Mouse (Mus musculus) frontal cortex, adult 2 months (tissue): ENCODE measurements at regions not wholly inside any gene's neighbourhood (a gene's known extent, or its start where the extent isn't known, plus 50 kb on each side); places are given as distances from the start of the nearest gene placed in this dataset.

ENCODE experiments used
- DNase-seq, 2 experiments: peaks; one replicate each; pipeline ENCODE4 v3.0.0; 2022; ENCODE audit warnings: low spot score in 1 of 2; ENCODE audit errors: extremely low spot score in 1 of 2

DNA sequence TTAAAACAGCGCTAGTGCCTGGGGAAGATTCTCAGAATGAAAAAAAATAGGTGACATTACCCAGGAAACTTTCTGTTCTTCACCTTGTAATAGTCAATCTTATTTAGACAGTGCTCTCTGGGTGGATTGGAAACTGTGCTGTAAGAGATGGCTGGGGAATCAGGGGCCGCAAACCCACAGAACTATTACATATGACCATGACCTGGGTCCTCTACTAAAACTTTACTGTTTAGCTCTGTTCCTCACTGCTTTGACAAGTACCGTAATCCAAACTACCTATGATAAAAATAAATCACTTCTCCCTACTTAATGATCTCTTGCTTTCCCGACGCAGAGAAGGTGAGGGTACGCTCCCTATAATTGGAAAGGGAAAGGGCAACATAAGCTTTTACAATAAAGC lies 157.6 kb upstream of the Adgrl2 start:
- no peak for DNase-seq

DNA sequence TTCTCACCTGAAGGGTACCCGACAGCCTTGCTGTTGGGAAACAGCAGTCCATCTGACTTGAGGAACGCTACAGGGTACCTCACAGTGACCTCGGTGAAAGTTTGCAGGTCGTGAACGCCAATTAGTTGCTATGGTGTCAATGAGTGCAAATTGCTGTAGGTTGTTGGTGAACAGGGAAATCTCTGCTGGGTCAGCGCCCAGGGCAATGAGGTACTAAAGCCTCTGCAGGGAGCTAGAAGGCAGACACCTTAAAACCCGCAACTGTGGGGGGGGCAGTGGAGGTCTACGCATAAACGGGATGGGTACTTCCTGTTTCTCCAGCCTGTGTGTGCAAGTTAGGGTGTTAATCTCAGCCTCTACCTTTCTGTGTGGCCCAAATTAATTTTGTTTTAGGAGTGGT lies 156.3 kb upstream of the Adgrl2 start:
- DNase-seq = no peak

DNA sequence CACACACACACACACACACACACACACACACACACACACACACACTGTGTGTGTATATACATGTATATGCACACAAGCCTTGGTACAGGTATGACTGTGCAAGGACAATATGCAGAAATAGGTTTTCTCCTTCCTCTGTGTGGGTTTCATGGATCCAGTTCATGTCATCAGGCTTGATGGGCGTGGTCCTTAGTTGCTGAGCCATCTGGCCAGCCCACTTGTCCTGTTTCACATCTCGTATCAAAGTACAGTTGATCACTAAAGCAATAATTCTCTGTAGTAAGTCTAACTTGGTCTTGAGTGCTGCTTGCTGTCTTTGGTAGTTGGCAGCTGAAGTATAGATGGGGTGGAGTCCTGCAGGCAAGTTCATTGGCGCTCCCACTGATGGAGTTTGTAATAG lies 150.1 kb upstream of the Adgrl2 start:
- DNase-seq = no peak

DNA sequence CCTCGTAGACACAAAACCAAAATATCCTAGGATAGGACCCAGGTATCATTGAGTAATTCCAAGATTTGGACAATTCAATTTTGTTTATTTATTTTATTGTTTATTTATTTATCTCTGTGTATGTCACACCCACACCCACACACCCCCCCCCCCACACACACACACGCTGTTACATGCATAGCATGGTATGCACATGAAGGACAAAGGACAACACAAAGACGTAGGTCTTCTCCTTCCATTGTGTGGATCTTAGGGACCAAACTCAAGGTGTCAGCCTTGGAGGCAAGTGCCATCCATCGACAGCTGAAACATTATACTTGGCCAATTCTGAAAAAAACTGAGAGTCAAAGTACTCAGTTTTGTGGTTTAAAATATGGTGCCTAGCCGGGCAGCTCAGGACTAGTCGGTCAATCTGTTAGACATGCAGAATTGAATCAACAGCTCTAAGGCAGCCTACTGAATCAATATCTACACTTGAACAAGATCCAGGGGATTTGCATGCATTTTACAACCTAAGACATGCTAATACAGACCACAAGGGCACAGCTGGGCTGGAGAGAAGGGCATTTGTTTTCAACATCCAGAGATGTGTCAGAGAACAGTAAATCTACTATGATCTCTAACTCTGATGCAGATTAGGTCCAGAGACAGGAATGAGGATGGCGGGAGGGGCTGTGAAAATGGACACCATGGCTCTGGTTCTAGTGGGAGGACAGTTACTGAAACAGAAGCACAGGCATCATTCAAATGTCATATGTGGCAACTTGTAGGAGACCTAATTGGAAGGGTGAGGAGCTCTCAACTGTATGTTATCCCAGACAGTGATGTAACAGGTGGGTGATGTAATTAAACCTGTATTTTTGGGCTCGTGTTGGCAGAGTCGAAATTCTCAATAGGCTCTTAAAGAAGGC lies 143.9 kb upstream of the Adgrl2 start:
- no peak for DNase-seq

DNA sequence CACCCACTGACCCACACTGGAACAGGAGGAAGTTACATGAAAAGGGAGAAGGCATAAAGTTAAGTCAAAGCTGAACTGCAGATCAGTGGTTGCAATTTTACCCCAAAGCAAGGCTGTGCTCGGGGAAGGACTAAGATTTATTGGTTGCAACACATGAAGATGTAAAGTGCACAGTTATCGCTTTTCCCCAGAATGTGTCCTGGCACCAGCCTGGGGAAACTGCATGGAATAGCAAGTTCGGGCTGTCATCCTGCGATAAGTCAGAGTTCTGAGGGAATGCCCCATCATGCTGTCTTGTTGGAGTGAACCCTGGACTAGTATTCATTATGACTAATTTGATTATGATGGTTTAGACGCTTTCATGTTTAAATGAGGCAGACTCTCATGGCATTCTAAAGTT lies 128.5 kb upstream of the Adgrl2 start:
- no peak for DNase-seq

DNA sequence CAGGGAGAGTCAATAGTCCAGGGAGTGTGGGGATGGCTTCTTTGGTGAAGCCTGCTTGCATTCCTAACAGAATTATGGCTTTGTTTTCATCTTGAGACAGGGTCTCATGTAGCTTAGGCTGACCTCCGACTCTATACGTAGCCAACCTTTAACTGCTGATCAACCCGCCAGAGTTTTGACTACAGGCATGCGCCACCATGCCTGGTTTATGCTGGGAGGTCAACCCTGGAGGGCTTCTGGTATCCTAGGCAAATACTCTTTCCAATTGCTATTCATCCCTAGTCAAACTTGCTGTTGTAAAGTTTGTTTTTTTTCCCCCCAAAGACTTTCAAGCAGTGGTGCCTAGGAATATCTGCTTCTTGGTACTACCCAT lies 127.3 kb upstream of the Adgrl2 start:
- no peak for DNase-seq

DNA sequence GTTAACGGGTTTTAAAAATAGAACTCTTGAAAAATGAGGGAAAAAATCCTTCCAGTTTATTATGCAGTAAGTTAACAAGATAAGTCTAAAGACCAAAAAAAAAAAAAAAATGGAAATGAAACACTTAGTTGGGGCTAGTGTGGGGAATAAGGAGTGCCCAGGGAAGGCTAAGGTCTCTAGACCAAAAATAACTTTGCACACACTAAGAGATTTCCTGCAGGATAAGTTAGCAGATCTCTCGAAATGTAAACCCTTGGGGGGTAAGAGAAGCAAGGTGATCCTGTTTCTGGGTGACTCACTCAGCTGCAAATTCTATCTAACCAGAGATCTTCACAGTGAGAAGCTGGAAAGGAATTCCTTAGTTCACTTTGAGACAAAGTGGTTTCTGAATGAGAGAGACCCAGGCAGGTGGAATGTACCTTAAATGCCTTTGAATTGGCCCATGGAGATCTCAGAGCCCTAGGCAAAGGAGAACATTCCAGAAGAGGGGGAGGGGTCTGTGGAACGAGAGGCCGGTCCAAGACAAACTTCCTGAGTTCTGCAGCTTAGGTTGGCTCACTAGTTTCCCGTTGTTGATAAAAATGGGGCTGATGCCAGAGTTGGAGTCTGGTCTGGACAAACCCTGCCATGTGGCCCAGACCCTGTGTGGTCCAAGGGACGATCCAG lies 126.8 kb upstream of the Adgrl2 start:
- no peak for DNase-seq

DNA sequence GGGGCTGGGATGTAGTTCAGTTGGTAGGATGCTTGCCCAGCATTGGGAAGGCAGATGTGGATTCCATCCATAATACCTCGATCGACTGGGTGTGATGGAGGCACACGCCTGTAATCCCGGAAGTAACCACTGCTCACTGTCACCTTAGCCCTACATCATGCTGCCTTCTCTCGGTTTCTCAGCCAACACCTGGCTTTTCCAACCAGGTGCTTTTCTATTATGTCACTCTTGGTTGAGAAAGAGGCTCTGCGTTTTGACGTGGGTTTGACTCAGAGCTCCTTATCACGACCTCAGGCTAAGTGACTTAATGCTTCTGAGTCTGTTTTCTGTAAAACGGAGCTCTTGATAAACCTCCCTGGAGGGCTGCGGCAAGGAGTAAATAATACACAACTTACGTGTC lies 126.2 kb upstream of the Adgrl2 start:
- DNase-seq = no peak

DNA sequence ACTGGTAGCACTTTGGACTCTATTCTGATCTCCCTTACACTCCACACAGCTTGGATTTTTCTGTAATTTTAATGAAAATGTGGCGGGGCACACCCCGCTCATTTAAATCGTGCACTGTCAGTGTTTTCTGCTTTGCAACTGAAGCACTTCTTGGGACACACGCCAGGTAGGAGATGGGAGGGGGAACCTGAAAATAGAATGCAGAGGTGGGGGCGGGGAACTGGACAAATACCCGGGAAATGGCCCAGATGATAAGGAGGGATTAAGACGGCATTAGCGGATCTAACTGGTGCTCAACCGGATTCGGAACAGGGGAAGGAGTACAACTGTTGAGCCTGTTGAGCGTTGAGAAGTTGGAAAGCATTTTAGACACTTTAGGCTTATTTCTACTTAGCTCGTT lies 125.5 kb upstream of the Adgrl2 start:
- DNase-seq = no peak

DNA sequence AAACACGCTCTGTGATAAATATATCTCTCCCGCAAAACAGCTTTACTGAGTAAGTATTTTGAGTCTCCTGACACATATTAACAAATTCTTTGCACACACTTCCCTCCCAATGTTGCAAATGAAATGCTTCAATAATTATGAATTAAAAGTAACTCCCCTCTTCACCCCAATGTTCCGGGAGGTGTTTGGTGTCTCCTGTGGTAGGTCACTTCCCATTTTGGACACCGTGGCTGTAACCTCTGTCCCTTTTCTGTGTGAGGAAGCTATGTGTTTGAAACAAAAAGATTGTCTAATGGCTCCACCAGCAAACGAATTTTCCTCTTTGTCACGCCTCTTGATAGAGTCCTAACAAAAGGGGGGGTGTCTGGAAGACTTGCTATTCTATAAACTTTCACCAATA lies 122.5 kb upstream of the Adgrl2 start:
- DNase-seq = no peak

DNA sequence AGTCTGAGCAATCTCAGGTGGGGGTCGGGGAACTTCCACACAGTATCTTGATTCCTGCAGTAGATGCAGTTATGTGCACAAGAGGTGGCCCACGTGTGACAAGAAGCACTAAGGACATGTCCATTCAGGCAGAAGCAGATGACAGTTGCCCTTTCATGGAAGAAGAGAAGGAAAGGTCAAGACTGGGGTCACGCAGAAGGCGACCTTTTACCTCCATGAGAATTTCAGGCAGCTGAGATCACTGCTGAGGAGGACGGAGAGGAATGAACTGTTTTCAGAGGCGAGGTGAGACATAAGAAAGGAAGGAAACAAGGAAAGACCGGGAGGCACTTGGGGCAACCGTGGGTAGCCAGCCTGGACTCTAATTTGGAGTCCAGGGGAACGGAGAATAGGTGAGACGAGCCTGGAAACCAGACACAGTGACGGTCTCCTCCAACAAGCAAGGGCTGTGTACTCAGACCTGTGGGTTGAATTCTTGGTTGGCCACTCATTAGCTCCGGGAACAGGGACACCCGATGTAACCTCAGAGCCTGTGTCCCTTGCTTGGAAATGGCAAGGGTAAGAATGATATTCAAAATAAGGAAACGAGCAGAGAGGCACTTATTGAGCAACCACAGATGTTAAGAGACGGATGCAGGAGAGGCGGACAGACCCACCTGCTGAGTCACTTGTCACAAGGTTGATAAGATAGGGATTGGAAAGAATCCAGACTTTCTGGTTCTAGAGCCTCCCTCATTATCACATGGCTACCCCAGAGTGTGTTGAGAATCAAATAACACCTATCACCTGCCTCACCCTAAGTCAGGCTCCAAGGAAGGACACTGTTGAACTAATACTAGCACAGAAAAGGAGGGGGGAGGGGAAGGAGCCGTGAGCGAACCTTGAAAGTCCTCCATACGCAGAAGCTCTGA lies 121.4 kb upstream of the Adgrl2 start:
- no peak for DNase-seq

DNA sequence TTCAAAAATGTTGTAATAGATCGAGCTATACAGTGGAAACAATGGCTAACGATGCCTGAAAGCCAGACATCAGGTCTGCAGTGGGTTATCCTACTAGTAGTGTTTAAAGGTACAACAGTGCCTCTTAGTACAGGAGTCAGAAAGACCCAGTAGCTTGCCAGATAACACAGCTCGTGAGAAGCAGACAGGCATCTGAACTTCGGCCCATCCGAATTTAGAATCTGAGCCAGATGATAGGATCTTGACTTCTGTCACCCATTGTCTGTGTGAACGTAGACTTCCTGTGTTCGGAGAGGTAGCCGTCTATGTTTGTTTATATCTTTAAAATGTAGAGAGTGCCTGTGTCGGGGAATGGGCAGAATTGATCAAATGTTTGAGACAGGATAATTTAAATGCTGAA lies 120.5 kb upstream of the Adgrl2 start:
- DNase-seq = no peak

DNA sequence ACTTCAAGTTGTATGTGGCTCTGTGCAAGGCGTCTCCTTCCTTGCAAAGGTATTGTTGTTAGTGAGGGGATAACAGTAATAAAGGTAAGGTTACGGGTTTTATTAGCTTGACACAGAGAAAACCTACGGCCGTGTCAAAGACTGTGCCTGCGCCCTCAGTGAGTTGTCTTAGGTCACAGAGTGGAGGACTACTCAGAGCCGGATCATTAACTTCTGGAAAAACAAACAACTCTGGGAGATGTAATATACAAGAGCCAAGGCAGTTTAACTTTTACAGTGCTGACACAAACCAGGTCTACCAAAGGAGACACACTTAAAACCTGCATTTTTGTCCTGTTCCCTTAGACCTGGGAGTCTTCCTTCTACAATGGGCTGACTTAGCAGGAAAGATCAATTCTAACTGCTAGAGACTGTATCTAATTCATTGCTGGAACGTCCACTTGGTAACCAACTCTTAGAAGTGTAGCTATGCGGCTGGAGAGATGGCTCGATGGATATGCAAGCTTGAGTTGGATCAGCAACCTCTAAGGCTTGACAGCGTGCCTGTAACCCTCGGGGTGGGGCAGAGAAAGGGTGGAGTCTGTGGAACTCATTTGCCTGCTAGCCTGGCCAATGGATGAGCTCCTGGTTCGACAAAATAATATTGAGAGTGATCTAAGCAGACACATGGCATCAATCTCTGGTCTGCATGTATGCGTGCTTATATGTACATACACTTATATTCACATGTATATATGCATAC lies 115.5 kb upstream of the Adgrl2 start:
- no peak for DNase-seq

DNA sequence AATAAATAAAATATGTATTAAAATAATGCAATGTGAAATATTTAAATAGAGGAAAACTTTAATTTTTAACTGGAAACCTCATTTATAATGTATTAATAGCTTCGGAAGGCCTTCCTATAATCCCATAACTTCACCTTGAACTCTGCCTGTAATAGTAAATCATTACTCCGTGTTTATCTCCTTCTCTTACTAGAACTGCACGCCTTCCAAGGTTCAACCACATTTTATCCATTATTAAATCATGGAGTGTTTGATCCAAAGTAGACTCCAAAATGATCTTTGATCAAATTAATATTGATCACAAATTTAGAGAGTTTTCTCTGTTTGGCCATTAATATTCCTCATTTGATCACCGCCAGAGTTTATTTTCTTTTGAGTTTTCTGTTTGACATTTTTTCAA lies 114.8 kb upstream of the Adgrl2 start:
- DNase-seq = no peak

DNA sequence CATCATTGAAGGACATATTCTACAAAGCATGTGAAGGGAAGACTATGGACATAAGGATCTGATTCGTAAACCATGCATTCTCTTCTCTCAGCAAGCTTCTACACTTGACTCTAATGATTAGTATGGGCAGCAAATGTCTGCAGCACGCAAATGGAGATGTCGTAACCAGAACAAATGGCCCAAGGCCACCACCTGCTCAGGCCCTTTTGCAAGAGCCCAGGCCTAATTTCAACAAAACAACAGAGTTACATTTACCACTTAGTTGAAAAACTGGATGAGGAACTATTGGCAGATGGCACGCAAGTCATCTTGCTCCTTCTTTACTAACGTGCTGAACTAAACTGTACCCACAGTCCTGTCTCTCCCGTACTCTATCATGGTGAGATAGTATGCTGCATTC lies 113.7 kb upstream of the Adgrl2 start:
- DNase-seq = no peak

DNA sequence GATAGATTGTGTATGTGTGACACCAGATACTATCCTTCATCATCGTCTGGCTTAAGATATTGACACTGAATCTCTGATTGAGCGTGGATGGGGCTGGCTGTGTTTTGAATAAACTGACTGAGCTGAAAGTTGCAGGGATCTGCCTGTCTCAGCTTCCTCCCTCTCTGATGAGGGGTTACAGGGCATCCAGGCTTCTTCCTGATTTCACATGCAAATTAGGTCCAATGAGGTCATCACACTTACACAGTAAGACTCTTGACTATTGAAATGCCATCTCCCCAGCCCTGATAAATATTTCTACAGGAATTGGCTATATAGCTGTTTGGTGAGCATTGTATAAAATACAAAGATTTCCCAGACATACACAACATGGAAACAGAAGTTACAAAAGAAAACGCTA lies 113.1 kb upstream of the Adgrl2 start:
- DNase-seq = no peak

DNA sequence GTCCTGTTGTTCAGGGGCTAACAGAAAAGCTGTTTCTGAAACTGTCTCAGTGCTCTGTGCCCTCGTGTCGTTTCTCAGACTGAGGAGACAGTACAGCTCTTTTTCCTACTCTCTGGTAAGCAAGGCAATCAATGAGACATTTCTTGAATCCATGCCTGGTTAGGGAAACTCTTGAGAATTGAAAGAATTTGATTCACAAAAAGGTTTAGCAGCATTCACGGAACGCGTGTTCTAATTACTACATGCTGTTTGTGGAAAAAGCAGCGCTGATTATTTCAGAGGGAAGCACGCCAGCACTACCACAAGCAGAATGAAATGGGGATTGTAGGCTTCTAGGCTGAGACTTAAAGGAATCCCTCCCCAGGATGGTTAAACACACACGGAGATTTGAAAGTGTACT lies 112.5 kb upstream of the Adgrl2 start:
- peak in 1 of 2 experiments; percentile 48 for DNase-seq

DNA sequence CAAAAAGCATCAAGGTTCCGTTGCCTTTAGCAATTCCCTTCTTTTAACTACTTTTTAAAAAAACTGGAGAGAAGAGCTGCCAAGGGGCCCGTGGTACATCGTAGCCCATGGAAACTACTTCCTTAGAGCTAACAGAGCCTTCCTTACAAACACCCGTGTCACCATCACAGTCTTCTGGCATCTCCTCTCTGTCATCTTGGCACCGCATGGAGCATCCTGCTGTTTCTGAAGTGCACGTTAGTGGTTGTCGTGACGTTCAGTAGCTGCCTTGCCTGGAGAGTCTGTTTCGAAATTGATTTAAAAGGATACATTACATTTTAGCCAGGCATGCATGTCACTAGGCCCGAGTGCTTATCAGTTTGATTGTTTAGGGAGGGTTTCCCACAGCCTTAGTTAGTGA lies 111.4 kb upstream of the Adgrl2 start:
- DNase-seq = no peak

DNA sequence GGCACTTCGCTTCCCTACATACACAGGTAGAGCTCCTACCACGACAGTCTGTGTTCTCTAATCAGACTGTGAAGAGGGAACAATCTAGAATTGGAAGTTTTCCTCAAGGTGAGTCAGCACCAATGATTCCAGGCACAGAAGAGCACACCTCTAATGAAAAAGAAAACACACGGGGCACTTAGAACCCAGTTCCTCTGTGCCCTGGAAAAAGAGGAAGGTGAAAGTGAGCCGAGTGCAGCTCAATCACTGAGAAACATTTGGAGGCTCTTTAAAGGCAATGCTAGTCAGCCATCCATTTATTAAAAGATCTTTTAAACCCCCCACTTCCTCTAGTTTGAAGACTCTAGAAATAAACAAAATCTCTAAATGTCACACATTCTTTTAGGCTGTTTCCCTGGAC lies 108.4 kb upstream of the Adgrl2 start:
- no peak for DNase-seq

DNA sequence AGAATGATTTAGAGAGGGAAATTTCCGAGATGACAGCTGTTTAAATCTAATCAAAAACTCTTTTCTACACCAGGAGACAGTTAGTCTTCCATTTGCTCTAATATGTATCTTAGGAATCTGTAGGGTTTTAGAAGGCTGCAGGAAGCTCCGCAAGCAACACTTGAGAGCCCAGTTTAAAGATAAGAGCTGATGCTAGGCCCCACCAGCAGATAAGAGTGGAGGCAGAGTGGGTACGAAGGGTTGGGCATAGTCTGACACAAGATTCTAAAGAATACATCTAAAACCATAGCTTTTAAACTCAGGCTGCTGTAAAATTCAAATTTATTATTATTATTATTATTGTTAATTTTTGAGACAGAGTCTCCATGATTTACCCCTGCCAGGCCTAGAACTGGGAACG lies 106.7 kb upstream of the Adgrl2 start:
- DNase-seq = no peak

DNA sequence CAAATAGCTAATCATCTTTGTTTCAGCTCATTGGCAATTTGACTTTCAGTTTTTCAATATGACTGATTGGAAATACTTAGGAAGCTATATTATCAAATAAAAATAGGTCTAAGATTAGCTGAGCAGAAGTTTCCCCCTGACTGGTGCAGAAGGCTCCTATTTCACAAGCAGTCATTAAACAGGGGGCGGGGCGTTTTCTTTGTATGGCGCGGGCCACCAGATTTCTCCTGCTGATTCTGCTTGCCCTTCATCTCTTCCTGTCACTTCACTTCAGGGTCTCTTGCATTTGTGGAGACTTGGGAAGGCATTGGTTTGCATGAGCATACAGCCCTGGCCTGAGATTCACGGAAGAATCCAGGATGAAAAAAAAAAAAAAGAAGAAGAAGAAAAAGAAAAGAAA lies 102.3 kb upstream of the Adgrl2 start:
- DNase-seq = no peak
